Mouse (Mus musculus): Measurements from ENCODE around the gene Pea15a.

The Pea15a gene

DNA sequence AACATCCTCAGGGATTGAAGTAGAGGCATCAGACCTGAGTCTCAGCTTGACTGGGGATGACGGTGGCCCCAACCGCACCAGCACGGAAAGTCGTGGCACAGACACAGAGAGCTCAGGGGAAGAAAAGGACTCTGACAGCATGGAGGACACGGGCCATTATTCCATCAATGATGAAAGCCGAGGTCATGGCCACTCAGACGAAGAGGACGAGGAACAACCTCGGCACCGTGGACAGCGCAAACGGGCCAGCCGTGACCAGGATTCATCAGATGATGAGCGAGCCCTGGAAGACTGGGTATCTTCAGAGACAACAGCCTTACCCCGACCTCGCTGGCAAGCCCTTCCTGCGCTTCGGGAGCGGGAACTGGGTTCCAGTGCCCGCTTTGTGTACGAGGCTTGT is 34.2 kb downstream of the Pea15a start:
- no peak for DNase-seq

GRCm38 (mm10) chr1:172169809-172170208 is 36.8 kb downstream of the Pea15a start:
- peak; percentile 49 for DNase-seq

DNA sequence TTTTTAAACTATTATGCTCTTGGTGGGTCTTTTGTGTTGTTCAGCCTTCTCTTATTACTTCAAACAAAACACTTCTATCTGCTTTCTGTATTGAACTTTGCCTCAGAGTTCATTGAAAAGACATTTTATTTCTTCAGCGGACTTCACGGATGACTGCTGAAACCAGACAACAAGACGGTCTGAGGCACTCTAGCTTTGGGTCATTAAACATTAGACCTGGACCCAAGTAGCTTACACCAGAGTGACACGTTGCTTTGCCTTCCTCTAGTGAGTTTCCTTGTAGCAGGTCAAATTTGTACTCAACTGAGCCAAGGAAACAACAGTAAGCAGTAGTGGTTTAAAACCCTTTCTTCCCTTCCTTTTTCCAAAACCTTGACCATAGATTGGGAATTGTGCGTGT is 38.7 kb downstream of the Pea15a start:
- peak; percentile 91 for DNase-seq

GRCm38 (mm10) chr1:172162959-172163358 is 43.6 kb downstream of the Pea15a start:
- peak; percentile 81 for DNase-seq

GRCm38 (mm10) chr1:172162009-172162408 is 44.6 kb downstream of the Pea15a start:
- peak; percentile 60 for DNase-seq

GRCm38 (mm10) chr1:172160508-172160907 is 46.1 kb downstream of the Pea15a start:
- DNase-seq: peak; percentile 45

DNA sequence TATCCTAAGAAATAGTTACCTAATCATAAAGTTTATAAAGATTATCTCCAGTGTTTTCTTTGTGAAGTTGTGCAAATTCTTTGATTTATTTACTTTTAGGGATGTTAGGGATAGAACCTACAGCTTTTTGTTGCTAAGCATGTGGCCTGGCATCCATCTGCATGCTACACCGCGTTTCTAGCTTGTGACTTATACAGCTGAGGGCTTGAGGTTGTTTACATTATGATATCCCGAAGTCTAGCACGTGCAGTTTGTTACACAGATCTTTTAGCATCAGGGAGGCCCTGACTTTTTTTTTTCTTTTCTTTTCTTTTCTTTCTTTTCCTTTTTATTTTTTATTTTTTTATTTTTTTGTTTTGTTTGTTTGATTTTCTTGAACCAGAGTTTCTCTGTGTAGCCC is 46.6 kb downstream of the Pea15a start:
- no peak for DNase-seq

- DNase-seq: no peak
These were observed 51.1 kb downstream of the Pea15a start for GRCm38 (mm10) chr1:172155518-172155917.

DNA sequence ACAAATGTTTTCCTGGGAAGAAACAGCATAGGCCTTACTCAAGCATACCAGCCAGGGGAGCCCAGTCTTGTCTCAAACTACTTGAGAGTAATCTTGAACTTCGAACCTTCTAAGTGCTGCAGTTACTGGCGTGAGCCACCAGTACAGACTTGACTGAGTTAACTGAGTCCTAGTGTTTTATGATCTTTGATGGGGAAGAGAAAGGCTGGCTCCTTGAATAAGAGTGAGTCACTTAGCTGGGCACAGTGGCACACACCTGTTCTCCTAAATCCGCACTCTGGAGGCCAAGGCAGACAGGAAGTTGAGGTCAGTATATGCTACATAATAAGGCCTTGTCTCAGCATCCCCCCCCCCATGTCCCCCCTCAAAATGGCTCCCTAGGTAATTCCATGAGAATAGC is 52.1 kb downstream of the Pea15a start:
- no peak for DNase-seq

GRCm38 (mm10) chr1:172148955-172149815 is 57.4 kb downstream of the Pea15a start:
- peak; percentile 46 for DNase-seq

GRCm38 (mm10) chr1:172148279-172148954 is 58.2 kb downstream of the Pea15a start:
- peak; percentile 66 for DNase-seq

- DNase-seq: peak; percentile 98
These were observed 58.7 kb downstream of the Pea15a start, which contains the start of gene Dcaf8 for GRCm38 (mm10) chr1:172147835-172148278. TSS of gene Dcaf8 (plus strand) at chr1:172148084.

All from kidney, adult 9 months (tissue).